Mouse (Mus musculus) effector memory CD4-positive, alpha-beta T cell, adult 5 months (primary cell): ENCODE measurements around the gene Pik3c2a. TPM values are rescaled to one million over a fixed set of nuclear protein-coding genes. Genes with fewer than 3 reads are reported as not detected.

Source experiments
- polyA plus RNA-seq: library from polyadenylated mRNA; unstranded; fragments of 100-300 nt; shearing (Covaris generic); gene quantifications from one replicate; pipeline ENCODE4 v1.2.1, GENCODE M21; 2017

Pik3c2a gene
- 33.9 TPM for polyA plus RNA-seq

GRCm38 (mm10) chr7:116443004-116443696 lies at the start of gene Pik3c2a:
Gene Pik3c2a (minus strand): TSS chr7:116443449.

GRCm38 (mm10) chr7:116333713-116334668 lies 109.3 kb downstream of the Pik3c2a start, which contains the start of gene Rps13:
Gene Rps13 (minus strand): TSS chr7:116334195.

GRCm38 (mm10) chr7:116307871-116308631 lies 135.2 kb downstream of the Pik3c2a start, which contains the start of gene Plekha7:
Gene Plekha7 (minus strand): TSS chr7:116308376.

Other genes with a start within 250 kb of the Pik3c2a start
- gene Plekha7, start 135.1 kb downstream of the Pik3c2a start, polyA plus RNA-seq = 17.6 TPM
- gene Rps13, start 109.3 kb downstream of the Pik3c2a start, polyA plus RNA-seq = 802 TPM
- gene Nucb2, start 60.9 kb upstream of the Pik3c2a start, polyA plus RNA-seq = 4.0 TPM